Mouse (Mus musculus): ENCODE results near the gene Tmf1. TPM values are rescaled to one million over a fixed set of nuclear protein-coding genes. Genes with fewer than 3 reads are reported as not detected.

The Tmf1 gene
- 8.1 TPM for polyA plus RNA-seq (2017; shearing (Covaris generic))

GRCm38 (mm10) chr6:97178491-97179366, at the start of gene Tmf1:
Gene Tmf1, minus strand, starts transcription at chr6:97179122.

GRCm38 (mm10) chr6:97210191-97210961, 31.5 kb upstream of the Tmf1 start, which contains the start of gene Arl6ip5:
Gene Arl6ip5, plus strand, starts transcription at chr6:97210689.

GRCm38 (mm10) chr6:97205439-97205885, 26.5 kb upstream of the Tmf1 start, which contains the start of gene Uba3:
Gene Uba3, minus strand, starts transcription at chr6:97205647.

GRCm38 (mm10) chr6:97148383-97149251, 30.3 kb downstream of the Tmf1 start, which contains the start of gene Eogt:
Gene Eogt, minus strand, starts transcription at chr6:97149182.

Other genes starting within 250 kb of the Tmf1 start
- not detected for gene Fam19a4, start 118.7 kb downstream of the Tmf1 start, polyA plus RNA-seq (2017; shearing (Covaris generic))
- gene Eogt, start 29.9 kb downstream of the Tmf1 start, polyA plus RNA-seq (2017; shearing (Covaris generic)): 19.1 TPM
- 46.0 TPM for gene Uba3, start 26.5 kb upstream of the Tmf1 start, polyA plus RNA-seq (2017; shearing (Covaris generic))
- 231 TPM for gene Arl6ip5, start 31.6 kb upstream of the Tmf1 start, polyA plus RNA-seq (2017; shearing (Covaris generic))
- gene Lmod3, start 73.6 kb upstream of the Tmf1 start, polyA plus RNA-seq (2017; shearing (Covaris generic)): not detected